Mouse (Mus musculus) lung, embryonic 16.5 days (tissue): Measurements from ENCODE around the gene Ado. TPM values are rescaled to one million over a fixed set of nuclear protein-coding genes. Genes with fewer than 3 reads are reported as not detected.

Source experiments
- ATAC-seq: fragments of 200-750 bp; cut with Nextera tagmentation; 2 replicates; pipeline ENCODE4 v1.8.0; 2017; ENCODE audit warnings: low read depth, mild to moderate bottlenecking, moderate library complexity
- H3K27ac ChIP-seq: fragments of 300-500 bp; sonication (generic); 2 replicates; pipeline ENCODE4 v1.5.1; 2014; ENCODE audit warnings: mild to moderate bottlenecking, control low read depth, low read length
- H3K27me3 ChIP-seq: fragments of 300-500 bp; sonication (generic); 2 replicates; pipeline ENCODE4 v1.6.1; 2014; ENCODE audit warnings: low read depth, low read length, mixed read lengths; ENCODE audit not compliant: control insufficient read depth, insufficient read depth
- H3K36me3 ChIP-seq: fragments of 300-500 bp; sonication (generic); 2 replicates; pipeline ENCODE4 v1.6.1; 2014; ENCODE audit warnings: low read length; ENCODE audit not compliant: control insufficient read depth, insufficient read depth
- H3K4me1 ChIP-seq: fragments of 300-500 bp; sonication (generic); replicated peaks from 2 replicates; pipeline ENCODE4 v1.6.1; 2014; ENCODE audit warnings: low read length, mixed read lengths; ENCODE audit not compliant: control insufficient read depth, insufficient read depth
- H3K4me2 ChIP-seq: fragments of 300-500 bp; sonication (generic); 2 replicates; pipeline ENCODE4 v1.6.1; 2014; ENCODE audit warnings: low read depth, low read length, control low read depth
- H3K4me3 ChIP-seq: fragments of 300-500 bp; sonication (generic); 2 replicates; pipeline ENCODE4 v1.5.1; 2014; ENCODE audit warnings: mild to moderate bottlenecking, low read length, control low read depth
- H3K9ac ChIP-seq: fragments of 300-500 bp; sonication (generic); 2 replicates; pipeline ENCODE4 v1.6.1; 2014; ENCODE audit warnings: low read length, control low read depth
- H3K9me3 ChIP-seq: fragments of 300-500 bp; sonication (generic); 2 replicates; pipeline ENCODE4 v1.6.1; 2016; ENCODE audit warnings: low read length; ENCODE audit not compliant: control insufficient read depth
- WGBS: fragments of 180-500 bp; shearing (Covaris S2); extraction: QIAGEN DNeasy Blood & Tissue Kit; methylation state at CpG from one replicate; pipeline ENCODE4 v1.1.7; 2014; 5-methylcytosine and 5-hydroxymethylcytosine counted together
- polyA plus RNA-seq: library from polyadenylated mRNA; unstranded; fragments of >200 nt; fragmentation: Nextera tagmentation; extraction: Ambion mirVana; gene quantifications from 2 replicates; pipeline ENCODE4 v1.2.1, GENCODE M21; 2015

The Ado gene
- polyA plus RNA-seq, 1 experiment from 2014 or later, result 58.5 TPM

DNA sequence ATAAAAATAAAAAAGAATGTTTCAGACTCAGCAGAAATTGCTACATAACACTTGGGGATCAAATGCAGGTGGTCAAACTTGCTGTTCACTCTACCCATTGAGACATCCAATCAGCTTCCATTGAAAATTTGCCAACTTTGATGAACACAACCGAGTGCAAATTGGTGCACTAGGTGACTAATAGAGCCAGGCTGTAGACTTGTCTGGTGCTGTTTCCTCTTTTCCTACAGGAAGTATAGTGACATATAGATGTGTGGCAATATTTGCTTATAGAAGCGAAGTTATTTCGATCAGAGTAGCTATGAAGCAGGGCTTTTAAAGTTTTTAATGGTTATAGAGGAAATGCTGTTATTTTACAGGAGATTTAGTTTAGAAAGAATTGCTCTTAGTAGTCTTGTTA is 30.0 kb downstream of the Ado start:
- Histone ChIP-seq H3K4me3 (no peak overlapping the region), H3K9me3 (no peaks in the 10 kb centered on the region), H3K27me3 (no peaks in the 10 kb centered on the region), H3K4me2 (no peak overlapping the region), H3K27ac (no peak overlapping the region), H3K4me1 (no peaks in the 10 kb centered on the region), H3K36me3 (no peaks in the 10 kb centered on the region), H3K9ac (no peak overlapping the region)
- WGBS, result 87% methylated on average over 3 of the region's 3 CpGs
- ATAC-seq, result no peak

- WGBS, result 53% methylated on average over 7 of the region's 7 CpGs
- H3K9ac ChIP-seq, result no peak overlapping the region
- no peak for ATAC-seq
- H3K9me3 ChIP-seq, result no peaks in the 10 kb centered on the region
- H3K4me3 ChIP-seq, result no peak overlapping the region
- no peaks in the 10 kb centered on the region for H3K27me3 ChIP-seq
- no peak overlapping the region for H3K4me2 ChIP-seq
- H3K27ac ChIP-seq, result no peak overlapping the region
- no peaks in the 10 kb centered on the region for H3K4me1 ChIP-seq
- H3K36me3 ChIP-seq, result no peaks in the 10 kb centered on the region
Observed at GRCm38 (mm10) chr10:67512871-67513270, 35.9 kb downstream of the Ado start.

GRCm38 (mm10) chr10:67512211-67512610 is 36.5 kb downstream of the Ado start:
- ATAC-seq, result no peak
- no peak overlapping the region for H3K4me2 ChIP-seq
- H3K36me3 ChIP-seq, result no peaks in the 10 kb centered on the region
- H3K27me3 ChIP-seq, result no peaks in the 10 kb centered on the region
- H3K9ac ChIP-seq, result no peak overlapping the region
- H3K4me1 ChIP-seq, result no peaks in the 10 kb centered on the region
- H3K4me3 ChIP-seq, result no peak overlapping the region
- H3K9me3 ChIP-seq, result no peaks in the 10 kb centered on the region
- H3K27ac ChIP-seq, result no peak overlapping the region
- 51% methylated on average over 8 of the region's 8 CpGs for WGBS

GRCm38 (mm10) chr10:67505248-67505647 is 43.5 kb downstream of the Ado start:
- Histone ChIP-seq H3K27me3 (no peaks in the 10 kb centered on the region), H3K4me3 (no peak overlapping the region), H3K4me1 (no peaks in the 10 kb centered on the region), H3K27ac (no peak overlapping the region), H3K9me3 (no peaks in the 10 kb centered on the region), H3K9ac (no peak overlapping the region), H3K4me2 (no peak overlapping the region), H3K36me3 (no peaks in the 10 kb centered on the region)
- ATAC-seq, result no peak
- WGBS, result 62% methylated on average over 3 of the region's 3 CpGs

DNA sequence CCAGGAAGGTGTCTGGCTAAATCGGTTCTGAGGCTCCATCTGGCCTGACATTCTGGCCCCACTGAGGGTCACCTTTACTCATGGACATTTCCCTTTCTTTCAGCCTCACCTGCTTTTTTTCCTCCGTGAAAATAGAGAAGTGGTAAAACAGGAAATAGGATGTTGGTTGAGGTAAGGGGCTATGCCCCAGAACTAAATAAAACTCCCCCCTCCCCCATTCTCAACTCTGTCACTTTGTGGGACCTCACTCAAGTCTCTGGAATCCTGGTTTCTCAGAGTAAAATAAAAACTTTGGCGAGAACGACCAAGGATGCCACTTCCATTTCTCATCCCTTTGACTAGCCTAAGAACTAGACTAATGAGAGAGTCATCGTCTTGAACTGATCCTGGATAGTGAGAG is 44.7 kb downstream of the Ado start:
- WGBS, result 33% methylated on average over 5 of the region's 5 CpGs
- ATAC-seq, result no peak
- H3K4me1 ChIP-seq, result no peaks in the 10 kb centered on the region

GRCm38 (mm10) chr10:67503320-67503995 is 45.3 kb downstream of the Ado start:
- Histone ChIP-seq H3K36me3 (no peaks in the 10 kb centered on the region), H3K9me3 (no peaks in the 10 kb centered on the region), H3K27ac (no peak overlapping the region), H3K4me2 (no peak overlapping the region), H3K27me3 (no peaks in the 10 kb centered on the region), H3K4me1 (no peaks in the 10 kb centered on the region), H3K4me3 (no peak overlapping the region), H3K9ac (no peak overlapping the region)
- WGBS, result 41% methylated on average over 15 of the region's 15 CpGs
- peak; percentile 23; the same call in 1 of the 2 replicates for ATAC-seq

More for the DNA sequence above, 44.7 kb downstream of the Ado start:
- Histone ChIP-seq H3K4me2 (no peak overlapping the region), H3K4me3 (no peak overlapping the region), H3K27me3 (no peaks in the 10 kb centered on the region), H3K27ac (no peak overlapping the region), H3K36me3 (no peaks in the 10 kb centered on the region), H3K9ac (no peak overlapping the region), H3K9me3 (no peaks in the 10 kb centered on the region)

- H3K27ac ChIP-seq, result no peak overlapping the region
- no peak overlapping the region for H3K4me2 ChIP-seq
- H3K4me3 ChIP-seq, result no peak overlapping the region
- H3K27me3 ChIP-seq, result no peaks in the 10 kb centered on the region
- H3K9me3 ChIP-seq, result no peaks in the 10 kb centered on the region
- H3K9ac ChIP-seq, result no peak overlapping the region
- 90% methylated on average over 9 of the region's 9 CpGs for WGBS
- no peaks in the 10 kb centered on the region for H3K36me3 ChIP-seq
- ATAC-seq, result no peak
- H3K4me1 ChIP-seq, result no peaks in the 10 kb centered on the region
Observed at GRCm38 (mm10) chr10:67497951-67498350, 50.8 kb downstream of the Ado start.

DNA sequence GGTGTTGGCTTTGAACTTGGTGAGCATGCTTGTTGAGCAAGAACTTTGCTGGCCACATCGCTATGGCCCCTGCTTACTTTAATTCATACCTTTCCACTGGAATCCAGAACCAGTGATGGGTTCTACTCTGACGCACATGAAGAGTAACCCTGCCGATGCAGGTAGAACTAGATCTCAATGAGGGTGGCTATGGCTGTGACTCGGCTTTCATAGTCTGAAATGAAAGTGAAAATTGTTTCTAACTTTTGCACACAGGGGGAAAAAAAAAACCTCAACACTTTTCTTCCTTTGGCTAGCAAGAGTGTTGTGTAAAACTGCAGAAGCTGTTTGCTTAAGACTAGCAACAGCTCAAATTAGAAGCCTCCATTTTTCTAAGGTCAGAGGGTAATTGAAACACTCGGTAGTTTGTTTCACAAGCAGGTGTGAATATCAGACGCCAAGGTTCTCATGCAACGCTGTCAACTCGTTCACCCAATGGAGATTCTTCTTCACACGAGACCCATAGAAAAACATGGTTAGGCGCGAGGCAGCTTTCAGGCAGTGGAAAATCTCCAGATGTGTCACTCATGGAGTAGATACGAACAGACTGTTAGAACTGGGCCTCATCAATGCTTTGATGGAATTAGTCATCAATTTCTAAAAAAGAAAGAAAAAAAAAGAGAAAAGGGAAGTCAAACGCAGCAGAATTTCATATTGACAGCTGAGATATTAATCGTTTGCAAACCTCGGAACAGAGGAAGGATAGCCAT is 51.4 kb downstream of the Ado start:
- no peak overlapping the region for H3K4me2 ChIP-seq
- 84% methylated on average over 15 of the region's 15 CpGs for WGBS
- H3K9me3 ChIP-seq, result no peaks in the 10 kb centered on the region
- H3K27ac ChIP-seq, result no peak overlapping the region
- no peaks in the 10 kb centered on the region for H3K36me3 ChIP-seq
- no peak overlapping the region for H3K9ac ChIP-seq
- H3K27me3 ChIP-seq, result no peaks in the 10 kb centered on the region
- H3K4me1 ChIP-seq, result no peaks in the 10 kb centered on the region
- H3K4me3 ChIP-seq, result no peak overlapping the region
- no peak for ATAC-seq
